Mouse (Mus musculus): ENCODE measurements around the gene Lgals3bp.

- TF ChIP-seq POLR2AphosphoS2 (IDR thresholded peaks at IDR 0.05; ENCODE audit: low read length) (no peak), NRF1 (IDR thresholded peaks at IDR 0.05; ENCODE audit: insufficient read depth, low read depth, low read length, poor library complexity, severe bottlenecking) (no peak)
These were observed 37.9 kb downstream of the Lgals3bp start for GRCm38 (mm10) chr11:118364021-118364420.

Data from MEL (cell line).